Mouse (Mus musculus) heart, postnatal 36 days (tissue): ENCODE measurements at regions not wholly inside any gene's neighbourhood (a gene's known extent, or its start where the extent isn't known, plus 50 kb on each side); places are given as distances from the start of the nearest gene placed in this dataset.
"Not testable (repeated sequence)": the region's sequence is repeated elsewhere in the genome, so short reads cannot be mapped to it uniquely, and the experiment has no call there.

ENCODE experiments used
- DNase-seq, 2 experiments: peaks; one replicate each; pipeline ENCODE4 v3.0.0; 2021 to 2022
- intact Hi-C: fragments of 180-260 bp; cut with DNase I; formaldehyde crosslinking; loops from one replicate; pipeline ENCODE4 v1.15.1; 2025

DNA sequence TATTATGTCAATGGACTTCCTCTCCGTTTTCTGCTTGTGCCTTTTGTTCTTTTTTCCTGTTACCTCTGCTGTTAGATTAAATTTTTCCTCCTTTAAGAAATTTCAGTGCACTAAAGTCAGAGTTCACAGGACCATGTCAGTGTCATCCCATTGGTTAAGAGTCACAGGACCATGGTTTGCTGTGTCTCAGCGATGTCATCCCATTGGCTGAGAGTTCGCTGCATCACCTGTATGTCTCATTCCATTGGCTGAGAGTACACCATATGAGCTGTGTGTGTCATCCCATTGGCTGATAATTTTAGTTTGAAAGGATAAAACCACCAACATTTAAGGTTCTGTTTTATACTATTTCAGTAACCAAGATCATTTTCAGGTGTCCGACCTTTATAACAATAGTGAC, 50.7 kb upstream of the Jade1 start:
- DNase-seq, result no peak
- intact Hi-C loops, result no loop called here

DNA sequence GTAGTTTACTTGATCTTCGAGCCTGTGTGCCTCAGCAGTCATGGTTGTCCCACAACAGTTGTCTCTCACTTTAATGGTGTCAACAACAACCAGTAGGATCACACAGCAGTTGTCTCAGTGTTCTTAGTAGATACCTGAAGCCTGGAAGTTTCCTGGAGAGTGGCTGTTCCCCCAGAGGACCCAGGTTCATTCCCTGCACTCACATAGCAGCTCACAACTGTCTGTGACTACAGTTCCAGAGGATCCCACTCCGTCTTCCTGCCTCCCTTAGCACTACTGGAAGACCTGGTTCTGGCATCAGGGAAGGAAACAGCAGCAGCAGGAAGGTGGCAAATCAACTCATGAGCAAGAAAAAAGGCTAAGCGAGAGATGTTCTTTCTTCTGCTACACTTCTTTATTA, 53.4 kb upstream of the Jade1 start:
- intact Hi-C loops, result no loop called here
- DNase-seq, result no peak

DNA sequence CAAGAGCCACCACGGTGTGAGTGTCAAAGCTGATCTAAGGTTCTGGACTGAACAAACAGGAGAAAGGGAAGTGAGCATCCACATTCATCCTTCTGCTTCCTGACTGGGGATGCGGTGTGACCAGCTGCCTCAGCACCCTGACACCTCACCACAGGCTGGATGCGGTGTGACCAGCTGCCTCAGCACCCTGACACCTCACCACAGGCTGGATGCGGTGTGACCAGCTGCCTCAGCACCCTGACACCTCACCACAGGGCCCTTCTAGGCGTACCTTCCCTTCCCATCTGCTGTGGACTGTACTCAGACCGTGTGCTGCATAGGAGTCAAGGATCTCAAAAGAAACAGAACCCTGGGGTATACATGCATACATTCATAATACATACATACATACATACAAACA, 53.9 kb upstream of the Jade1 start:
- intact Hi-C loops, DNase-seq: not testable (repeated sequence)

DNA sequence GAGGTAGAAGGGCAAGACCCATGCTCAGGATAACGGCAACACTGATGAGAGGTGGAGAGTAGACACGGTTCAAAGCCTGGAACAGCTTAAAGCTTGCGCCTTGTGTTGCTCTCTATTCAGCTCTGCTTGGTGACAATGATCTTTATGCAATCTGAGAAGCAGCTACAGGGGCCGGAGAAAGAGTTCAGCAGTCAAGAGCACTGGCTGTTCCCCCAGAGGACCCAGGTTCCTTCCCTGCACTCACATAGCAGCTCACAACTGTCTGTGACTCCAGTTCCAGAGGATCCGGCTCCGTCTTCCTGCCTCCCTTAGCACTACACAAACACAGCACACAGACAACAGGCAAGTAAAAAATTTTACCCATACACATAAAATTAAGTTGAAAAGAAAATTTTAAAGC, 54.4 kb upstream of the Jade1 start:
- intact Hi-C loops, result no loop called here
- DNase-seq, result no peak

DNA sequence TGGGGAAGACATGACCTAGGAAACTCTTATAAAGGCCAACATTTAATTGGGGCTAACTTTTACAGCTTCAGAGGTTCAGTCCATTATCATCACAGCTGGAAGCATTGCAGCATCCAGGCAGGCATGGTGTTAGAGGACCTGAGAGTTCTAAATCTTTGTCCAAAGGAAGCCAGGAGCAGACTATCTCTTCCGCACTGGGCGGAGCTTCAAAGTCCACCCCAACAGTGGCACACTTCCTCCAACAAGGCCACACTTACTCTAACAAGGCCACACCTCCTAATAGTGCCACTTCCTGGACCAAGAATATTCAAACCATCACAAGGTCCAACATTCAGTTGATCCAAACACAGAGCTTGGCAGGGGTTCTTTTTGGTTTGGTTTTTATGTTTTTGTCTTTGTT, 55.9 kb upstream of the Jade1 start:
- DNase-seq, result no peak
- intact Hi-C loops, result loop anchor here (5.0 kb wide), 1 partner anchor 63 kb away; no protein-coding TSS in a partner anchor

DNA sequence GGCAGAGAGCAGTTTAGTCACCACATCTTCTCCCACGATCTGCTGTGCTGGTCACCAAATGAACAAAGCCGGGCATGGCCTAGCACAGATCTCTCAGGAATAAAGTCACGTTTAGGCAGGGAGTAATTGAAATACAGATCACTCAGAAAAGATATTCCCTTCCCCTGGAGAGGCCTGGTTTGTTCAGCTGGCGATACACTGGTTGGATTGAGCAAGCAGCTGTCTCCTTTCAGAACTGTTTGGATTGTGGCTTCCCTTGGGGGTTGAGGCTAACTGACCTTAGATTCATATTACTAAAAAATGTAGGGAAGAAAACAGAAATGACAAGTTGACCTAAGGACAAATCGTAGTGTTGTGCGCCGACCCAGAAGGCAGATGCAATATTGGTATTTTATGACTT, 56.7 kb upstream of the Jade1 start:
- peak in 1 of 2 experiments; percentile 43 for DNase-seq
- intact Hi-C loops, result loop anchor here (5.0 kb wide), 1 partner anchor 64 kb away; no protein-coding TSS in a partner anchor

DNA sequence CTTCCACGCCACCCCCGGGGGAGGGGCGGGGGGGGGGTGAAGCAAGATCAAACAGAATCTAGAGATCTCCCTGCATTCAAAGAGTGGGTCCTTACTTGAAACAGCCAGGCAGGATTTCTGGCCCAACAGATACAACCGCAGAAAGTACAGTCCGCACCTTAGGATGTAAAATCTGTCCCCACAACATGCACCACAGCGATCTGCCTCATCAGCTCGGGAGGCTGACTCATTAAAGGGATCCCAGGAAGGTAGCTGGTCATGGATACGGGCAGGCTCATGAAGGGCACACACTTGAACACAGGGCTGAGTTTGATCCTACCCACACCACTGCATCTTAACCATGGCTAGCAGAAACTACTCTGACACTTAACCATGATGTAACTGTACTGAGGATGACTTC, 57.8 kb upstream of the Jade1 start:
- intact Hi-C loops, result loop anchor here (5.0 kb wide), 1 partner anchor 65 kb away; no protein-coding TSS in a partner anchor
- no peak for DNase-seq

DNA sequence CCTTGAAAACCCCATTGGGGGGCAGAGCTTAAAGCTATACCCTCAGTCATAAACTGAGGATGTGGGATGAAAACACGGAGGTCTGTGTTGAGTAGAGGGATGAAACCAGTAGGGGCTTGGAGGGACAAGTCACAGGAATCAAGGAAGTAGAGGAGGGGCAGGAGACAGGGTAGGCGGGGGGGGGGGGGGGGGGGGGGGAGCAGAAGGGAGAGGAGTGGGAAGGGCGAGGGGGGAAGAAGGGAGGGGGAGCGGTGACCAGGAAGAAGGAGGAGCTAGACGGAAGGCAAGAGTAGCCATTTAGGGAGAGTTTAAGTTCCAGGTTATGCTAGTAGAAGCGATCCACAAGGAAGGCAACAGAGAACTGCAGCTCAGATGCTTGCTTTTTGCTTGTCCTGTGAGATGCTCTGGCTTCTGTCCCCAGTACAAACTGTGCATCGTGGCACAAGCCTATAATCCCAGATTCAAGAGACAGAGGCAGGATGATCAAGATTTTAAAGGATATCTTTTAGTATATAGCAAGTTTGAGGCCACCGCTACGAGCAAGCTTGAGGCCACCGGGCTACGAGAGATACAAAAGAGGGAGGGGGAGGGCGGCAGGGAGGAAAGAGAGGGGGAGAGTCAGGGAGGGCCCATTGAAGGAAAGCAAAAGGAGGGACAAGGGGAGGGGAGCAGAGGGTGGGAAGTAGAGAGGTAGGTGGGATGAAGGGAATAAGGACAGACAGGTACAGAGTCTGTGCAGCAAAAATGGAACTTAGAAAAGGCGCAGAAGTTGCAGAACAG, 58.4 kb upstream of the Jade1 start:
- DNase-seq, result no peak
- intact Hi-C loops, result loop anchor here (5.0 kb wide), 1 partner anchor 65 kb away; no protein-coding TSS in a partner anchor

DNA sequence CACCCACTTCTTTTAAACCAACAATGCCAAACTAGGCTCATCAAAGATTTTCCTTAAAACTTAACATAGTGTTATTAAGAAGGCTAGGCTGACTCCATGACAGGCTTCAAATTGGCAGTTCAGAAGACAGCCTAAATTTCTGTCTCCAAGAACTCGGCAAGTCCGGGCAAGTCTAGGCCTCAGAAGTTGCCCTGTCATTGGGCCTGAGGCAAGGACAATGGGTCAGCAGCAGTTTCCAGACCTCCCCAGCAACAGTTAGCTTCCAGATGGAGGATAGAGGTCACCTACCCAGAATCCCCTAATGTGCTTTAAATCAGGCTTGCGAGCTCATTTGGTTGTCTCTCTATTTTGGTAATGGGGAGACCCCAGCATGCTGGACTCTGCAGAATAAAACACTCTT, 59.6 kb upstream of the Jade1 start:
- no peak for DNase-seq
- intact Hi-C loops, result loop anchor here (5.0 kb wide), 1 partner anchor 66 kb away; no protein-coding TSS in a partner anchor

DNA sequence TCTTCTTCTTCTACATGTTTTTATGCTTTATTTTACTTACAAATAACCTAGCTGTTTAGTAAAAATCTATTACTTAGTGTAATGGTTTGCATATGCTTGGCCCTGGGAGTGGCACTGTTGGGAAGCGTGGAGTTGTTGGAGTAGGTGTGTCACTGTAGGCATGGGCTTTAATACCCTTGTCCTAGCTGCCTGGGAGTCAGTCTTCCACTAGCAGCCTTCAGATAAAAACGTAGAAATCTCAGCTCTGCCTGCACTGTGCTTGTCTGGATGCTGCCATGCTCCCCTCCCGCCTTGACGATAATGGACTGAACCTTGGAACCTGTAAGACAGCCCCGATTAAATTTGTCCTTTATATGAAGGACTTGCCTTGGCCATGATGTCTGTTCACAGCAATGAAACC, 60.4 kb upstream of the Jade1 start:
- no peak for DNase-seq
- intact Hi-C loops, result loop anchor here (5.0 kb wide), 1 partner anchor 67 kb away; no protein-coding TSS in a partner anchor

DNA sequence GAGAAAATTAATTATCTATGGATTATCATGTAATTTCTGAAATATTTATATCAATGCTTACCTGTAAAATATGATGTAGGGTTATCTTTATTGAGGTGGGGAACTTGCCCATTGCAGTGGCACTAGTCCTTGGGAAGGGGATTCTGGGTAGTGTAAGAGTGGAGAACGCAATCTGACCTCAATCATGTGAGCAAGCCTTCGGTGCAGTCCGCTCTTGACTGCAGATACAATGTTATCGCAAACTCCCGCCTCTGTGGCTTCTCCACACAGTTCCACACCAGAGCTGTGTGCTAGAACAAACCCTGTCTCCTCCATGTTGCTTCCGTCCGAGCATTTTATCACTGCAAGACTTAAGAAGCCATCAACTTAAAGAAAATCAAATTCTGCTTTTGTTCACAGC, 62.1 kb upstream of the Jade1 start:
- intact Hi-C loops, result no loop called here
- no peak for DNase-seq

DNA sequence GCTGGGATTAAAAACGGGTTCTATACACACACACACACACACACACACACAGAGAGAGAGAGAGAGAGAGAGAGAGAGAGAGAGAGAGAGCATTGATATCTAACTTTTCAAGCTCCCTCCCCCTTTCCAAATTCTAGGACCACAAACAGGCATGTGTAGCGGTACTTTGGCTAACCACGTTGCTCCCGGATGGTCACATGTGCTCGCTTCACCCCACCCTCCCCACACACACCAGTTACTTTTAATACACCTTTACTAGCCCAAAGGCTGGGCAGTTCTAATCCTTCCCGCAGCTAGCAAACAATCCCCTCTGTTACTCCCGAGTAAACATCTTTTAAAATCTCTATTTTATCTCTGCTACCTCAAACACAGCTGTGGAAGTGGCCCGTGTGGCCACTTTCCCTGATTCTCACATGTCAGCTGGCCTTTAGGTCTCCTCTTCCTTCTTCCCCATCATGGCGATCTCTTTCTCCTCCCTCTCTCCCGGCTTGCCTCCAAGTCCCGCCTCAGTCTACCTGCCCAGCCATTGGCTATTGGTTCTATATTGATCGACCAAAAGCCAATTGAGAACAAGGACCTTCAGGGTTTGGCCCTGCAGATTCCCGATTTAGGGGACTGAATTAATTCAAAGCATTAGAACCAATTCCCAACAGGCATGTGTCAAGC, 62.7 kb upstream of the Jade1 start:
- no peak for DNase-seq
- intact Hi-C loops, result no loop called here

DNA sequence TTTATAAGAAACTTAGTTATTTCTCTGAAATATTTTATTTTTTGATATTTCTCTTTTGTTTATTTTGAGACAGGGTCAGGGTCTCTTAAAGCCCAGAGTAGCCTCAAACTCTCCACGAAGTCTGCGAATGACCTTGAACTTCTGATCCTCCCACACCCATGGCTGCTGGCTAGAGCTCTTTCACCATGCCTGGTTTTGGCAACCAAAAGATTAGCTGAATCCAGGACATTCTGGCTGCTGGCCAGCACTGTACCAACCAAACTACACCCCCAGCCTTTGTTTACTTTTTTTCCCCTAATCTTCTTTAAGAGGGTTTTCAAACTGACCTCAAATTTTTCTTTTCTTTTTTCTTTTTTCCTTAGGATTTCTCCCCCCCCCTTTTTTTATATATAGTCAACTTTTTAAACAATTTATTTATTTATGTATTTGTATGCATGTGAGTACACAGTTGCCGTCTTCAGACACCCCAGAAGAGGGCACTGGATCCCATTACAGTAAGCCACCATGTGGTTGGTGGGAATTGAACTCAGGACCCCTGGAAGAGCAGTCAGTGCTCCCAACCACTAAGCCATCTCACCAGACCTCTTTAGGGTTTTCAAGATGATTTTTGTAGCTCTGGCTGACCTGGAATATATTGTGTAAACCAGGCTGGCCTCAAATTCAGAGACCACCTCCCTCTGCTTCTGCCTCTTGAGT, 63.4 kb upstream of the Jade1 start:
- intact Hi-C loops, result no loop called here
- no peak for DNase-seq

DNA sequence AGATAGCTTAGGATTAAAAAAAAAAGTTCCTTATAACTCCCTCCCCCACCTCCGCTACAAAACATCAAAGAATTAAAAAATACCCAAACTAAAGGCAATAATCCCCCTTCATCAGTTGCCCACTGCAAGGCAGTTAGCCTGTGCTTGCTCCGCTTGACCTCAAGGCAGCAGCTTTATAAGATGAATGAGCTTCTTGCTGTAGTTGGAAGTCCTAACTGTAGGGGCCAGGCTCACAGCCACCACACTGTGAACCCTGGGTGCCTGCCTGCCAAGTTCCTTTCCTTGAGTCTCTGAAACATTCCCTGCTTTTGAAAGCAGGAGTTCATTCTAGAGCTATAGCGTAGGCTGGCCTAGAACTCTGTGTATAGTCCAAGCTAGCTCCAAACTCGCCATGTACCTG, 64.3 kb upstream of the Jade1 start:
- DNase-seq, result no peak
- intact Hi-C loops, result no loop called here

DNA sequence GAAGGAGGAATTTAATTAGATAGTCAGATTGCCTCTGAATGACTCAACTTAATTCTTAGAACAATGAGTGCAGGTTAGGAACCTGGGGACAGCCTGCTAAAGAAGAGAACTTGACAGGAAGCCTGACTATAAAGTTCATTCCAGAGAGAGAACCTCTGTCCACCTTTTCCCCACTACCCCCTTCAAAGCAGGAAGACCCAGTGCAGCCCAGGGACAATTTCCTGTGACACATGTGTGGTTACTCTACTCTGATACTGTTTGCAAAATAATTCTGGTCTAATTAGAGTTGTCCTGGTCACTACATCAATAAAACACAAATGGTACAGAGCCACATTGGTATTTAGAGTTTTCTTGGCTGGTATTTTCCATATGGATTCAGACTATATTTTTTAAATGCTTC, 65.5 kb upstream of the Jade1 start:
- DNase-seq, result no peak
- intact Hi-C loops, result no loop called here

DNA sequence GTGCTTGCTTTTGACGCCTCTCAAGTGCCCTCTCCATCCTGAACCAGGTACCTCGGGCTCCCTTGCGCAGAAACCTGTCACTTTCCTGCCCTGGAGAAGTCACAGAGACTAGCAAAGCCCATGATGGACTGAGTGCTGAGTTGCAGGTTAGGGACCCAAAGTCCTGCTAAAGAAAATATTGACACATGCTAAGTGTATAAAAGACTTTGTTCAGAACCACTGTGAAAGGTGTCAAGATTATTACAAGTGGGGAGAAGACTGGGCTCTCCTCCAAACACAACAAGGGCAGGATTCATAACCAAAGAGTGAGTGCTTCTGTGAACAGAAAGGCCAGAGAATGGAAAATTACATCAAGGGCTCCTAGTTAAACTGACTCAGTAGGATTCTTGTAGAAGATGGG, 66.0 kb upstream of the Jade1 start:
- intact Hi-C loops, result no loop called here
- no peak for DNase-seq

DNA sequence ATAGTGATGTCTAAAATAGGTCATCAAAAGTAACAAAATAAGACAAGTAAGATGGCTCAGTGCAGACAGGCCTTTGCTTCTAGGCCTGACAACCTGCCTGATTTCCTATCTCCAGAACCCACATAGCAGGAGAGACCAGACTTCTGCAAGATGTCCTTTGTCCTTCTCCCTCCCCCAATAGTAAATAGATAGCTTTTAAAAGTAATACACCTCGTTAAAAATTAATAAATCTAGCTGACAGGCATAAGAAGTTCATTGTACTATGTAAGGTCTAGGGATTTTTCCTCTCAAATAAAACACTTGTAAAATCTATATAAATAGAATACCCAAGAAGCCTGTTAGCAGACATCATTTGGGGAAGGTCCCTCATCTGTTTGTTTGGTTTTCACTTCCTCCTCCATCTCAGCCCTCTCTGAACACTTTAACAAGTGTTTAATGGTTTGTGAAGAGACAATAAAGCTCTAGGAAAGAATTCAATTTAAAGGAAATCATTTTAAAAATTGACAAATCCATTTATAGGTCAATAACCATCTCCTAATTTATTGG, 67.2 kb upstream of the Jade1 start:
- intact Hi-C loops, result no loop called here
- no peak for DNase-seq

DNA sequence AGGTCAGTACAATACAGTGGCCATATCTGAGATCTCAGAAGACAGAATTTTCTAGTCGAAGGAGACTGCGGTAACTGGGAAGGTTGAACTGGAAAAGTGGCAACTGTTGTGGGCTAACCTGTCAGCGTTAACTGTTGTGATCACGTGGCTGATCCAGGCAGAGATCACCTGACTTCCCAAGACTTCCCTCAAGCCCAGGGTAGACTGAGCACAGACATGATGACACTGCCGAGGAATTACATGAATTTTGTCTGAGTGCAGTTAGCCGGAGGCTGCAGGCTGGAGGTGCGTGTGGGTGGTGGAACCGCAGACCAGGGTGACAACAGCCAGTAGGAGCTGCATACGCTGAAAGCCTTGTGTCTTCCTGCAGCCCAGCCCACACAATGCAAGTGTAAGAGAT, 70.6 kb upstream of the Jade1 start:
- intact Hi-C loops, result no loop called here
- no peak for DNase-seq

DNA sequence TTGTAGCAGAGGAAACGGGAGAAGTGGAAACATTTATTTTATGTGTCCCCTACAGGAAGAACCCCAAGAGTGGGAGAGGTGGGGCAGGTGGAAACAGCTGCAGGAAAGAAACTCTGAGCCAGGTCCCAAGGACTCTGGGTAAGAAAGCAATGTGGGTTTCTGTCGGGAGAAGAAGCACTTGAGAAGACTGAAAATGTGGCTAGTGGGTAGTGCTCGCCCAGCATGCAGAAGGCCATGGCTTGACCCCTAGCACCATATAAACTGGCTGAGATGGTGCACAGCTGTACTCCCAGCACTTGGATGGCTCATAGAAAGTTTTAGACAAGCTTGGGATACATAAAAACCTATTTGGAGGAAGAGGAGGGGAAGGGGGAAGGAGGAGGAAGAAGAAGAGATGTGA, 71.9 kb upstream of the Jade1 start:
- DNase-seq, result no peak
- intact Hi-C loops, result no loop called here

DNA sequence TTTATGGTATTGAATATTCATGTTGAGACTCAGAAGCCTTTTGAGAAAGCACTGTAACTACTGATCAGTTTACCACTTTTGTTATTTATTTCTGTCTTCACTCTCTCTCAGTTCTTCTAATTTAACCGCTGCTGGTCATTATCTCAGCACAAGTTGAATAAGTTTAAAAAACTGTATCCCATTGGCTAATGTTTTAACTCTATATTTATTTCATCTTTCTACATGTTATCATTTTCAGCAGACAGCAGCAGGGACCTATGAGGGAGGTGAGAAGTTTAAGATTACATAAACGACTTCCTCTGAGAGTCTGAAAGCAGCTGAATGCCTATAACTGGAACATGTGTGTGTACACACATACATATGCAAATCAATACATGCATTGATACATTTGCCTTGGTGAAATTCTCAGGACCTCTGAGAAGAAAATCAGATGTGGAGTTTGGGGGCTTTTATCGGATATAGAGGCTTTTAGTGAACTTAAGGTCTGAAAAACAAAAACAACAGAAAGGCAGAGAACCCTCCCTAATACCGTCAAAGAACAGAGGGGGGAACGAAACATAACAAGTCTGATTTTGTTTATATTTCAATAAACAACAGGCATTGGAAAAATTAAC, 72.5 kb upstream of the Jade1 start:
- DNase-seq, result no peak
- intact Hi-C loops, result no loop called here

DNA sequence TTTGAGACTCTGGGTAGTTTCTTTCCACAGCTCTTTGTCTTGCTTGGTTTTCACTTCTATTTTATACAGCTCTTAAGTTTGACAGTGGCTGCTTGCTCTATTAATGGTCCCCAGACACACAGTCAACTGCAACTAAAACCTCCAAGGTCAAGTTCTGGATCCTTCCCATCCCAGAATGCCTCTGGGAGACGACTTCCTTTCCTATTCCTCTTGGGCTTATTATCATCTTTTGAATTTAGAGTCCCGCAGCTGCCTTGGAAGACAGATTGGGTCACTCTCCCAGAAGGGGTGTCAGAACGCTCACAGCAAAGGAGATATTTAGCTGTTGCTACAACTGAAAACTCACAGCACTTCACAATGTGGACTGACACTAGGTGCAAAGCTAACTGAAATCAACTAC, 75.3 kb upstream of the Jade1 start:
- no peak for DNase-seq
- intact Hi-C loops, result no loop called here
